Mouse (Mus musculus) frontal cortex, postnatal 10 days (tissue): ENCODE results near the gene Cfap20.

Experiments
- DNase-seq, 2 experiments: peaks; one replicate each; pipeline ENCODE4 v3.0.0; 2022; ENCODE audit warnings: low spot score in 2 of 2, mixed read lengths in 1 of 2

Cfap20 gene

DNA sequence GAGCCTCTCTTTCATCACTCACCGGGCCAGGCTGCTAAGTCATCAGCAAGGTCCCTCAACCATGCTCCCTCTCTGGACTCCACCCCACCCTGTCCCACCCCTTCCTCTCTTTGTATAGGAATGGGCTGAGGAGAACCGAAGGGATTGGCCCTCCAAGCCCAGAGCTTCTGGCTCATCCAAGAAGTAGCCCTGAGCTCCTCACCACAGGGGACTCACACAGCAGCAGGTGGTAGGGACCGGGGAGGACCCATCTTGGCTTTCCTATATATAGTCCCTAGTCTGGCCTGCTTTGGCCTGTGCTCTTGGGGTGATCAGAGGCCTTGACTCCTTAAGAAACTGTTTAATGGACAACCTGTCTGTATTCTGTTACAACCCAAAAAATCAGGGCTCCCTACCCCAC, 60.2 kb downstream of the Cfap20 start:
- DNase-seq: no peak

DNA sequence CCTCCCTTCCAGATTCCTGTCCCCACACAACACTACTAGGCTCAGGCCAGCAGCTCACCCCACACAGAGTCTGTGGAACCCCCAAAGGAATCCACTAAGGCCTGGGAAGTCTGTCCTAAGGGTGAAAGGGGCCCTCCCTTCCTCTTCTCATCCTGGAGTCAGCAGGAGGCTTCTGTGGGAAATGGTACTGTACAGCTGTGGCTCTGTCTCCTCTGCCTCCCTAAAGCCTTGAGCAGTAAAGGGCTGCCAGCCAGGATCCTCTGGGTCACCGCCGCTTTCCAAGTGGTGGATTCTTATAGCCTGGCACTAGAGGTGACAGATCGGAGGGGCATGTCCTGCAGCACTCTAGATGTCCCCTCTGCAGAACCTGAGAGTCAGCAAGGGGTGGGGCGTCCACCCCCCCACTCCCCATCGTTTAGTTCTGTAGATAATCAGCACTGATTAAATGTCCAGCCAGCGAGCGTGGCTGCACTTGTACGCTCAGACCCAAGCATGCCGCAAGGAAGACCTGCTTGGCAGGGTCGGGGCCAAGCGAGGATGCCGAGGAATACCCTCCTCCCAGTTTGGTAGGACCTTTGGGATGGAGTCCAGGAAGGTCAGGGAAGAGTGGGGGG, 61.2 kb downstream of the Cfap20 start:
- no peak for DNase-seq
